Mouse (Mus musculus) kidney, postnatal 10 days (tissue): Measurements from ENCODE around the gene Appl2.
"Not testable (repeated sequence)": the region's sequence is repeated elsewhere in the genome, so short reads cannot be mapped to it uniquely, and the experiment has no call there.

Experiments used
- DNase-seq: peaks from one replicate; pipeline ENCODE4 v3.0.0; 2021; ENCODE audit warnings: mixed read lengths

Gene Appl2

GRCm38 (mm10) chr10:83648131-83649020, at the start of gene Appl2:
Appl2 (minus strand) TSS chr10:83648738.
- peak; percentile 98 for DNase-seq

GRCm38 (mm10) chr10:83696226-83696625, 47.7 kb upstream of the Appl2 start:
- no peak for DNase-seq

GRCm38 (mm10) chr10:83692175-83692895, 43.8 kb upstream of the Appl2 start:
- no peak for DNase-seq

GRCm38 (mm10) chr10:83688215-83688614, 39.7 kb upstream of the Appl2 start:
- DNase-seq: no peak

GRCm38 (mm10) chr10:83681334-83681733, 32.8 kb upstream of the Appl2 start:
- no peak for DNase-seq

- DNase-seq: no peak
These were observed 18.0 kb upstream of the Appl2 start for GRCm38 (mm10) chr10:83666556-83666955.

- no peak for DNase-seq
These were observed 13.4 kb upstream of the Appl2 start for GRCm38 (mm10) chr10:83661925-83662324.

- DNase-seq: peak; percentile 19
These were observed 12.1 kb upstream of the Appl2 start for GRCm38 (mm10) chr10:83660605-83661004.

- DNase-seq: no peak
These were observed 6.1 kb upstream of the Appl2 start for GRCm38 (mm10) chr10:83654591-83654990.

GRCm38 (mm10) chr10:83652205-83652866, 3.8 kb upstream of the Appl2 start:
- not testable (repeated sequence) for DNase-seq

GRCm38 (mm10) chr10:83649037-83649436, 499 bp upstream of the Appl2 start:
- peak; percentile 28 for DNase-seq

- no peak for DNase-seq
These were observed 2.1 kb downstream of the Appl2 start for GRCm38 (mm10) chr10:83646351-83646885.

- DNase-seq: no peak
These were observed 2.9 kb downstream of the Appl2 start for GRCm38 (mm10) chr10:83645716-83645990.

GRCm38 (mm10) chr10:83644865-83645715, 3.4 kb downstream of the Appl2 start:
- DNase-seq: peak; percentile 21

- no peak for DNase-seq
These were observed 4.4 kb downstream of the Appl2 start for GRCm38 (mm10) chr10:83644167-83644566.

- no peak for DNase-seq
These were observed 6.9 kb downstream of the Appl2 start for GRCm38 (mm10) chr10:83641641-83642040.

- no peak for DNase-seq
These were observed 8.6 kb downstream of the Appl2 start for GRCm38 (mm10) chr10:83639881-83640386.

GRCm38 (mm10) chr10:83637295-83637694, 11.2 kb downstream of the Appl2 start:
- peak; percentile 80 for DNase-seq

- DNase-seq: no peak
These were observed 12.3 kb downstream of the Appl2 start for GRCm38 (mm10) chr10:83636191-83636590.

- peak; percentile 73 for DNase-seq
These were observed 14.1 kb downstream of the Appl2 start for GRCm38 (mm10) chr10:83634461-83634860.

GRCm38 (mm10) chr10:83632806-83633374, 15.6 kb downstream of the Appl2 start:
- DNase-seq: no peak

- DNase-seq: no peak
These were observed 16.8 kb downstream of the Appl2 start for GRCm38 (mm10) chr10:83631775-83632174.
